Mouse (Mus musculus) left cerebral cortex, adult 2 months (tissue): ENCODE results near the gene Dlst. TPM values are rescaled to one million over a fixed set of nuclear protein-coding genes. Genes with fewer than 3 reads are reported as not detected.

Source experiments
- DNase-seq, 2 experiments: peaks; one replicate each; pipeline ENCODE4 v3.0.0; 2021 to 2022; ENCODE audit warnings: low spot score in 2 of 2, mixed read lengths in 1 of 2; ENCODE audit errors: extremely low spot score in 1 of 2
- H3K27ac ChIP-seq: fragments of 200-600 bp; 2 replicates; pipeline ENCODE4 v1.8.1; 2022
- H3K4me3 ChIP-seq: fragments of 200-600 bp; 2 replicates; pipeline ENCODE4 v1.8.1; 2022
- CTCF ChIP-seq: fragments of 200-600 bp; IDR thresholded peaks from 2 replicates; pipeline ENCODE4 v1.8.1; 2022; ENCODE audit warnings: antibody characterized with exemption, mild to moderate bottlenecking, moderate library complexity
- intact Hi-C: fragments of 180-260 bp; cut with DNase I; formaldehyde crosslinking; loops from one replicate; pipeline ENCODE4 v1.15.1; 2025
- total RNA-seq, 2 experiments: library from RNA; stranded (reverse); gene quantifications; 2 replicates each; pipeline ENCODE4 v1.2.3; 2021

Gene Dlst
- total RNA-seq, 2 experiments from 2014 or later, result 146 to 156 TPM

- Histone ChIP-seq H3K27ac (no peak overlapping the region), H3K4me3 (no peak overlapping the region)
- TF ChIP-seq CTCF, result no peak
- intact Hi-C loops, result no loop called here
- DNase-seq, result no peak
These were observed 11.3 kb downstream of the Dlst start for GRCm38 (mm10) chr12:85121806-85122459.

- TF ChIP-seq CTCF, result no peak
- Histone ChIP-seq H3K4me3 (no peak overlapping the region), H3K27ac (no peak overlapping the region)
- no peak for DNase-seq
- intact Hi-C loops, result no loop called here
These were observed 12.5 kb downstream of the Dlst start for GRCm38 (mm10) chr12:85123108-85123530.

GRCm38 (mm10) chr12:85123645-85124044, 13.0 kb downstream of the Dlst start:
- Histone ChIP-seq H3K27ac (no peak overlapping the region), H3K4me3 (no peak overlapping the region)
- no peak for DNase-seq
- intact Hi-C loops, result no loop called here
- no peak for TF ChIP-seq CTCF

DNA sequence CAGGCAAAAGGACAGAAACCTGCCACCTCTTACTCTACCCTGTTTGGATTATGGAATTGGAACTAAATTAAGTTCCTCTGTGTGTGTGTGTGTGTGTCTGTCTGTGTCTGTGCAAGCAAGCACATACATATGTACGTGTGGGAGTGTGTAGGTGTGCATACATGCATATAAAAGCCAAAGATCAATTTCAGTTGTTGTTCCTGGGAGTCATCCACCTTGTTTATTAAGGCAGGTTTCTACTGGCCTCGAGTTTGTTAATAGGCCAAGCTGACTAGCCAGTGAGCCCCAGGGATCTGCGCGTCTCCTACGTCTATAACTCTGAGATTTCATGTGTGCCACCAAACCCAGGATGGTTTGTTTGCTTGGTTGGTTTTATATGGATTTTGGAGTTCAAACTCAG, 14.1 kb downstream of the Dlst start:
- Histone ChIP-seq H3K4me3 (no peak overlapping the region), H3K27ac (no peak overlapping the region)
- intact Hi-C loops, result no loop called here
- no peak for DNase-seq
- TF ChIP-seq CTCF, result no peak

DNA sequence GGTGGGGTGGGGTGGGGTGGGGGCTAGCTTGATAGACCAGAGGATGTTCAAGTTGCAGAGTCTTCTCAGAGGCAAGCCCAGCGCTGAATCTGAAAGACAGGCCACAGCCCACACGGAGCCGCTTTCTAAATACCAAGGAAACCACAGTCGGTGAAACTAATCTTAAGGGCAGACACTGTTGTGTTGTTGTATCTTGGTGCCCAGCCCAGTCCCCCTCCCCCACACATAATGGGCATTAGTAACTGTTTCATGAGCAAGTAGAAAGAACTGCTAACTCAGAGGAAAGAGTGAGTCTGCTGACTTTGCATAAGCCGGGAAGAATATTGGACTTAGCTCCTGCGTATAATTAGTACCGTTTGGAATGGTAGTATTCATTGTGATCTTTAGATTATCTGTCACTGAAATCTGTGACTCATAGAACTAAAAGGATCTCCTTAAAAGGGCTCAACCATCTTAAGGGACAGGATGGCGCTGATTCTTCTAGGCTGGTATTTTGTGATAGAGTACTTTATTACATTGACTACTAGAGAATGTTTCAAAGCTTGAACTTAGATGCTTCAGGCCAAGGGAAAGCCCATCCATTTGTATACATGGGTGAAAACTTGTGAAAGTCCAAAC, 16.5 kb downstream of the Dlst start:
- intact Hi-C loops, result no loop called here
- no peak overlapping the region; the same call in 1 of the 2 replicates for H3K27ac ChIP-seq
- no peak for DNase-seq

DNA sequence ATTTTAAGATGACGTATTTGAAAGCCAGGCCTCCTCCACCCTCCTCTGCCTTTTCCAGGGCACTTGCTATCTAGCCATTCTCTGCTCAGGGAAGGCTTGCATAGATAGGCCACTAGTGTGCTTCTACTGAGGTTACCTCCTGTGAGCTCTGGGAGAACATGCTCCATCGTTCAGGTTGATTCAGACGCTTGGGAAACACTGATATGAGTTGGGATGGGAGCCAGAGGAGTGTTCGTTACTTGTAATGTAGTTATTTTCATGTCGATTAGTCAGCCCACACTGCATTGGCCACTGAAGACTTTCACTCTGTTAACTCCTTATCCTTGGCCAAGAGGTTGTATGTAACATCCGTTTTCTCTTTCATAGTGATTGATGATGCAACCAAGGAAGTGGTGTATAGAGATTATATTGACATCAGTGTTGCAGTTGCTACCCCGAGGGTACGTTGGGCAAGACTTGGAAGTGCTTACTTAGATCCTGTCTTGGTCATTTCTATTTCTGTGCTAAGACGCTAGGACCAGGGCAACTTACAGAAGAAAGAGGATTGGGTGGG, 18.9 kb downstream of the Dlst start:
- TF ChIP-seq CTCF, result no peak
- no peak overlapping the region for H3K4me3 ChIP-seq
- no peak overlapping the region for H3K27ac ChIP-seq
- DNase-seq, result no peak
- intact Hi-C loops, result no loop called here

More for the DNA sequence above, 16.5 kb downstream of the Dlst start:
- no peak overlapping the region for H3K4me3 ChIP-seq
- TF ChIP-seq CTCF, result no peak

- intact Hi-C loops, result no loop called here
- no peak for DNase-seq
- Histone ChIP-seq H3K27ac (no peak overlapping the region), H3K4me3 (no peak overlapping the region)
- no peak for TF ChIP-seq CTCF
These were observed 20.7 kb downstream of the Dlst start for GRCm38 (mm10) chr12:85131361-85131760.

DNA sequence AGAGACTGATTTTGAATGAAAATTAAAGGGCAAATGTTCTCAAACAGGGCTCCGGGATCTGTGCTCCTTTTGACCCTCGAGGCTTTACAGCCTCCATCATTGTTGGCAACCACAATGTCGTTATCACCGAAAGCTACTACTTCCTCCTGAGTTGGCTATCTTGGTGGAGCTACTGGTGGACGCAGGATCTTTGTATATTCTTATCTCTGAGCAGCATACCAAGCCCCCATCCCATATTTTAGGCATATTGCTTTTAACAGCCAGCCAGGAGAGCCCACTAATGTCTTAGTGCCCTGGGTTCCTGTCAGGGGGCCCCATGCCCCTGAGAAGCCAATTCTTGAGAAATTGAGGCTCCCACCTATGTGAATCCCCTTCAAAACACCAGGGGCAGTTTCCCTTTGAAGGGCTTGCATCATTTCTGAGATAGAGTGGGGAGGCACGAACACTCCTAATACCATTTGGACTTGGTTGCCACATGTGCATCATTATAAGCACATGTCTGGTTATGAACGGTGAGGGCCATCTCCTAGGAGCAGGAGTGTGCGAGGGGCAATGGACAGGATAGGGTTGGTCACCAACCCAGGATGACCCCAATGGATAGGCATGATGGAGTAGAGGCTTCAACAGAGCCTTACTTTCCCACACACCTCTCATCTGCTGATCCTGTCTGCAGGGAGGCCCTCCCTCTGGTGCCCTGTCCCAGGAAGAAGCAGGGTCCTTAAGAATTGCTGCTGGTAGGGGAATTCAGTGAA, 23.6 kb downstream of the Dlst start:
- no peak for DNase-seq
- H3K4me3 ChIP-seq, result no peak overlapping the region
- intact Hi-C loops, result no loop called here
- TF ChIP-seq CTCF, result no peak
- H3K27ac ChIP-seq, result no peak overlapping the region

- DNase-seq, result no peak
- H3K4me3 ChIP-seq, result no peak overlapping the region
- no peak for TF ChIP-seq CTCF
- H3K27ac ChIP-seq, result no peak overlapping the region
- intact Hi-C loops, result no loop called here
These were observed 25.2 kb downstream of the Dlst start for GRCm38 (mm10) chr12:85135513-85136470.

GRCm38 (mm10) chr12:85136627-85137026, 26.0 kb downstream of the Dlst start:
- Histone ChIP-seq H3K4me3 (no peak overlapping the region), H3K27ac (no peak overlapping the region)
- intact Hi-C loops, result no loop called here
- no peak for DNase-seq
- peak; percentile 7; the same call in 1 of the 2 replicates for TF ChIP-seq CTCF

DNA sequence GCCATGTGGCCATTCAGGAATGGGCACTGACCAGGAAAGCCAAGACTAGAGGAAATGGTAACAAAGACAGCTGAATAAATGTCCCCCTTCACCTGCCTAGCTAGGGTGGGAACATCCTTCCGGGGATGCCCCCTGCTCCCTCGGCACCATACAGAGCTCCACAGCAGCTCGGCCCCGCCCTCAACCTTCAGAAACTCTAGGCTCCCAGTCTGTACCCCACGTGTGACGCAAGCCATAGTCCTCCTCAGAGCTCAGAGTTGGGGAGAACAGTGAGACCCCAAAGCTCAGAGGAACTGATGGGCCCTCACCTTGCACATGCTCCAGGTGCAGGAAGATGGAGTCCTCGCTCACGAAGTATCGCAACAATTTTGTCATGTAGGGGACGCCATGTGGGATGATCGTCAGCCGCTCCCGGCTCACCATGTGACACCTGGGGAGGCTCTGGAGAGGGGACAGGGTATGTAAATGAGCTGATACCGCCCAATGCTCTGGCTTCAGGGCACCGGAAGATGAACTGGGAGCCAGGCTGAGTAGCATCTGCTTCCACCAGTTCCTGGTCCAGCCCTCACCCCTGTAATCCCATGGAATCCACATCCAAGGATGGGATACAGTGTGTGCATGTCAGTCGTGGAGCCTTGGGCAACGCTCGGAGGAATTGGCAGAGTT, 29.5 kb downstream of the Dlst start:
- Histone ChIP-seq H3K4me3 (no peak overlapping the region), H3K27ac (no peak overlapping the region)
- no peak for DNase-seq
- TF ChIP-seq CTCF, result no peak
- intact Hi-C loops, result no loop called here
